Mouse (Mus musculus) urinary bladder, adult 2 months (tissue): Measurements from ENCODE around the gene Khdc4. TPM values are rescaled to one million over a fixed set of nuclear protein-coding genes. Genes with fewer than 3 reads are reported as not detected.
"Not testable (repeated sequence)": the region's sequence is repeated elsewhere in the genome, so short reads cannot be mapped to it uniquely, and the experiment has no call there.

Experiments used
- DNase-seq: peaks from one replicate; pipeline ENCODE4 v3.0.0; 2022; ENCODE audit warnings: low spot score
- polyA plus RNA-seq: library from polyadenylated mRNA; depleted of rRNA; stranded (reverse); fragments of >200 nt; gene quantifications from 2 replicates; pipeline ENCODE4 v1.2.3, GENCODE M21; 2012

Gene Khdc4
- polyA plus RNA-seq, 1 experiment: 121 TPM

- DNase-seq: no peak
Observed at GRCm38 (mm10) chr3:88655619-88656018, 30.0 kb upstream of the Khdc4 start.

DNA sequence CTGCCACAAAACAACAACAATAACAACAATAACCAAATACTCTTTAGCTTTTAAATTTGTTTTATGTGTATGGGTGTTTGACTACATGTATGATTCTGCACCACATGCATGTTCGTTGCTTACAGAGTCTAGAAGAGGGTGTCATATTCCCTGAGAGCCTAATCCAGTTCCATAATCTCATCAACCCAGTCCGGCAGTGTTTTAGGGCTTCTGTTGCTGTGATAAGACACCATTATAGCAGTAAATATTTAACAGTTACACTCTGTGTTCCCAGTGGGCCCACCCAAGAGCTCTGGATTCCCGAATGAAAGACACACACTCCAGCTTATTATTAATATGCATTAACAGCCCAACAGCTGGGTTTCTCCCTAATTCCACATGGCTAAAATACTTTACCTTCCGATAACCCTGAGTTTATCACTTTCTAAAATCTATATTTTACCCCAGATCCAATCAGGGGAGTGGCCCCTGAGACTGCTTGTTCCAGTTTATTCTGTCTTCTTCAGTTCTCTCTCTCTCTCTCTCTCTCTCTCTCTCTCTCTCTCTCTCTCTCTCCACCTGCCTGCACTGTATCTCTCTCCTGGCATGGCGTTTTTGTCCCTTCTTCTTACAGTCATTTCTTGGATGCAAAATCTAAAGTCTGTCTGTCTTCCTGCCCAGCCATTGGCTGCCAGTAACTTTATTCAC, 27.0 kb upstream of the Khdc4 start:
- no peak for DNase-seq

GRCm38 (mm10) chr3:88659798-88660197, 25.8 kb upstream of the Khdc4 start:
- no peak for DNase-seq

DNA sequence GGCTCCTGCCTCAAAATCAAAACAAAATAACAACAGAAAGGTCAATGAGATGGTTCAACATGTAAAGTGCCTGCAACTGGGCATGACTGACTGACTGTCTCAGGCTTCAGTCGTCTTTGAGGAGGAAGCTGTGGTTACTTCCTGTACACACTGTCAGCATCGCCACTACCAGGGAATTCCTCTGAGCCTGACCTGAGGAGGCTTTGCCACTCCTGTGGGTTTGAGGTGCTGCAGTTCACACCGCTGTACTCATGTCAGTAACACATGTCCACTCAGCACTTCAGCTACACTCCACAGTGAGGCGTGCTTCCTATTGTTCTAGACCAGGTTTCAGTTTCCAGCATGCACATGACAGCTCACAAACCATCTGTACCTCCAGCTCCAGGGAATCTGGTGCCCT, 21.5 kb upstream of the Khdc4 start:
- DNase-seq: no peak

- no peak for DNase-seq
Observed at GRCm38 (mm10) chr3:88677399-88677798, 8.2 kb upstream of the Khdc4 start.

DNA sequence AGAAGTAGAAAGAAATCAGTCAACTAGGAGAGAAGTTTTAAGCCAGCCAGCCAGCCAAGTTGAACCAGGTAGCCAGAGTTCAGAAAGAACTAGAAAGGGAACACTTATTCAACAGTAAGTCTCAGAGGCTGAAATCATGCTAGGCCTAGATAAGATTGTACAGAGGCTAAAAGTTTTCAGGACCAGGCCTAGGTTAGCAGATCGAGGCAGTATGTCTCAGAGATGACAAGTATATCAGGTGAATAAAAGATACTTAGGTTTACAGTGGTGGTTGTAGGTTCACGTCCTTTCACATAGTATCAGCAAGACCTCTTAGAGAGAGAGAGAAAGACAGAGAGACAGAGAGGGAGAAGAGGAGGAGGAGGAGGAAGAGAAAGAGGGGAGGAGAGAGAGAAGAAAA, 1.8 kb upstream of the Khdc4 start:
- no peak for DNase-seq

- no peak for DNase-seq
Observed at GRCm38 (mm10) chr3:88684236-88684979, 1.2 kb upstream of the Khdc4 start.

- DNase-seq: no peak
Observed at GRCm38 (mm10) chr3:88685958-88686451, 402 bp downstream of the Khdc4 start.

DNA sequence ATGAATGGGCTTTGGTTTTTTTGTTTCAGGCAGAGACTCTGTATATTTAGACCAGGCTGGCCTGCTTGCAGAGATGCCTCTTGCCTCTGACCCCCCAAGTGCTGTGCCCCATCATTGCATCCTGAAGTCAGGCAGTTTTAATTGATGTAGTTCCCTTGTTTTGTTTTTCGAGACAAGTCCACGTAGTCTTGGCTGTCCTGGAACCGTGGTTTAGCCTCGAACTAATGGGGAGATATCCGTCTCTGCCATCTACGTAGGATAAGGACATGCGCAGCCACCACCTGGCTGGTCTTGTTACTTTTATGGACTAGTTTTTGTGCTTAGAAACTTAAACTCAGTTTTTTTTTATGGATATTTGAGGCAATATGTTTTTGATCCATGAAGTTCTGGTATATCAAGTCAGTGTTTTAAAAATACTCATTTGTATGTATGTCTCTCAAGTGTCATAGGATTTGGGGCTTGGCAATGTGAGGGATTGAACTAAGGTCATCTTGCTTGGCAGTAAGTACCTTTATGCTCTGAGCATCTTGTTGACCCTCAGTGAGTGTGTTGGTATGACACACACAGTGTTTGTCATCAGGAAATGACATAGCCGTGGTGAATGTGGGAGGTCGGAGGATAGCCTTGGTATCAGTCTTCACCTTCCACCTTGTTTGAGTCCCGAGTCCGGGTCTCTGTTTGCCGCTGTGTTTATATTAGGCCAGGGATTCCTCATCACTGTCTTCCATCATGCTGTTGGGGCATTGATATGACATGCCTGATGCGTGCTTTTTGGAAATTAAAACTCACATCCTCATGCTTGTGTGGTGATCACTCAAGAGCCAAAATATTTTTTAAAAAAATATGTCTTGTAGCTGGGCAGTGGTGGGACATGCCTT, 1.4 kb downstream of the Khdc4 start:
- DNase-seq: no peak

DNA sequence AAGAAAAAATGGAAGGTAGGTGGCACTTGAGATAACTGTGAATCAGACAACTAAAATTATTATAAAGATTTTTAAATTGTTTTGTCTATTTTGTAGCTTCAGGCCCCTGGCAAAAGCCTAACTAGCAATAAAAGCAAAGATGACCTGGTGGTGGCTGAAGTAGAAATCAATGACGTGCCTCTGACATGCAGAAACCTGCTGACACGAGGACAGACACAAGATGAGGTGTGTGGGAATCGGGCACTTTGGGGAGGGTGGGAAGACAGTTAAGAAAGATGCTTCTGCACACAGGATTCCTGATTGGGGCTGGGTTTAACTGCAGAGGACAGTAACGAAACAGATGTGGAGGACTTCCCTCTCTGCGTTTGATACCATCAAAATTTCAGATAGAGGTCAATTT, 3.5 kb downstream of the Khdc4 start:
- DNase-seq: no peak

GRCm38 (mm10) chr3:88695545-88695944, 9.9 kb downstream of the Khdc4 start:
- DNase-seq: no peak

- DNase-seq: no peak
Observed at GRCm38 (mm10) chr3:88698051-88698450, 12.4 kb downstream of the Khdc4 start.

DNA sequence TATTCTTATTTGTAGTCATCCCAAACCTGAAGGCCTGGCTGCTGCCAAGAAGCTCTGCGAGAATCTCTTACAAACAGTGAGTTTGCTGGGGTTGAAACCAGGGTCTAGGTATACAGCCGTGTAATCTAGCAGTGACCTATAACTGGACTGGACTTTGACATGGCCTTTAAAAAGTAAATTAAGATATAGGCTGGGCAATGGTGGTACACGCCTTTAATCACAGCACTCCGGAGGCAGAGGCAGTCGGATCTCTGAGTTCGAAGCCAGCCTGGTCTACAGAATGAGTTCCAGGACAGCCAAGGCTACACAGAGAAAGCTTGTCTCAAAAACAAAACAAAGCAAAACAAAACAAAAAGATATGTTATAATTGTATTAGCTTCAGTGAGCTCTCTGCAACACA, 13.2 kb downstream of the Khdc4 start:
- DNase-seq: no peak

DNA sequence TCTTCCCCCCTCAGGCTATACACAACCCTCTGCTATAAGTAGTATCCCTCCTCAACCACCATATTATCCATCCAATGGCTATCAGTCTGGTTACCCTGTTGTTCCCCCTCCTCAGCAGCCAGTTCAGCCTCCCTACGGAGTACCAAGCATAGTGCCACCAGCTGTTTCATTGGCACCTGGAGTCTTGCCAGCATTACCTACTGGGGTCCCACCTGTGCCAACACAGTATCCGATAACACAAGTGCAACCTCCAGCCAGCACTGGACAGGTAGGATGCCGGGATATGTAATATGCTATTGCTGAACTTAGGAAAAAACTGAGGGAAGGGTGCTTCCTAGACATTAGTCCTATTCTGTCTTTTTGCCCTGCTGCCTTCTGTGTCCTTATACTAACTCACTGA, 14.6 kb downstream of the Khdc4 start:
- DNase-seq: no peak

- no peak for DNase-seq
Observed at GRCm38 (mm10) chr3:88701222-88701621, 15.6 kb downstream of the Khdc4 start.

DNA sequence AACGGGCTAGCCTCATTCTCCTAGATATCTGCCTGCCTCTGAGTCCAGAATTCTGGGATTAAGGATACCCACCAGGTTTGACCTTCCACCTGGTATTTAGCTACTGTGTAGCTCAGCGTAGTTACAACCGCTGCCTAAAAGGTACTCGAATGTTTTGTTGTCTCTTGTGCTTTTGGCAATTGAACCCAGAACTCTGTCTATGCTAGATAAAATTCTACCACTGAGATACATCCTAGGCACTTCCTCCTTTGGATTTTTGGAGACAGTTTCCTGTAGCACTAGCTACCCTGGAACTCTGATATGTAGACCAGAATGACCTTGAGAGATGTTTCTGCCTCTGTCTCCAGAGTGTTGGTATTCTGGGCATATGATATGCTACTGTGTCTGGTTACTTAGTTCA, 28.1 kb downstream of the Khdc4 start:
- no peak for DNase-seq

GRCm38 (mm10) chr3:88714725-88715124, 29.1 kb downstream of the Khdc4 start:
- no peak for DNase-seq

DNA sequence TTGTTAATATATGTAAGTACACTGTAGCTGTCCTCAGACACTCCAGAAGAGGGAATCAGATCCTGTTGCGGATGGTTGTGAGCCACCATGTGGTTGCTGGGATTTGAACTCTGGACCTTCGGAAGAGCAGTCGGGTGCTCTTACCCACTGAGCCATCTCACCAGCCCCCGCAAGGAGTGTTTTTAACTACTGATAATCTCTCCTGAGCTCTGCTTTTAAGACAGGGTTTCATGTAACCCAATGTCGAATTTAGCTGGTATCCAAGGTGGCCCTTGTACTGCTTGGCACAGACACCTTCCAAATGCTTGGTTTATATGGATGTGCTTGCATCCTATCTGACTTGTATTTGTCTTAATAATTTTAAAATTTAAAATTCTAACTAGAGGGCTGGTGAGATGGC, 30.1 kb downstream of the Khdc4 start:
- not testable (repeated sequence) for DNase-seq

GRCm38 (mm10) chr3:88716399-88717197, 31.0 kb downstream of the Khdc4 start, which contains the start of gene Rit1:
TSS of gene Rit1 (plus strand) at chr3:88716838.
- DNase-seq: peak; percentile 77

GRCm38 (mm10) chr3:88717198-88717798, 31.7 kb downstream of the Khdc4 start:
- DNase-seq: no peak

- no peak for DNase-seq
Observed at GRCm38 (mm10) chr3:88717831-88718230, 32.2 kb downstream of the Khdc4 start.
